Mouse (Mus musculus) inflammation-experienced regulatory T-cells, adult 6 months (primary cell): Measurements from ENCODE around the gene Tal1. TPM values are rescaled to one million over a fixed set of nuclear protein-coding genes. Genes with fewer than 3 reads are reported as not detected.

Experiments
- ATAC-seq: one replicate; pipeline ENCODE4 v1.8.0; 2017
- polyA plus RNA-seq, 3 experiments: library from polyadenylated mRNA; unstranded; fragments of 100-300 nt; shearing (Covaris generic); gene quantifications; one replicate each; pipeline ENCODE4 v1.2.1; 2017

Tal1 gene
- polyA plus RNA-seq = not detected

GRCm38 (mm10) chr4:115056371-115056920 lies at the start of gene Tal1:
Gene Tal1 (plus strand): TSS chr4:115056426.
- peak; percentile 20 for ATAC-seq

- no peak for ATAC-seq
Observed at GRCm38 (mm10) chr4:115014276-115014675, 42.0 kb upstream of the Tal1 start.

GRCm38 (mm10) chr4:115019997-115020396 lies 36.2 kb upstream of the Tal1 start:
- ATAC-seq = no peak

GRCm38 (mm10) chr4:115035043-115035442 lies 21.2 kb upstream of the Tal1 start:
- ATAC-seq = no peak

GRCm38 (mm10) chr4:115038242-115038641 lies 18.0 kb upstream of the Tal1 start:
- ATAC-seq = peak; percentile 78

- ATAC-seq = no peak
Observed at GRCm38 (mm10) chr4:115045621-115046020, 10.6 kb upstream of the Tal1 start.

- ATAC-seq = peak; percentile 67
Observed at GRCm38 (mm10) chr4:115047750-115048149, 8.5 kb upstream of the Tal1 start.

- ATAC-seq = no peak
Observed at GRCm38 (mm10) chr4:115048190-115048589, 8.0 kb upstream of the Tal1 start.

- no peak for ATAC-seq
Observed at GRCm38 (mm10) chr4:115051245-115051644, 5.0 kb upstream of the Tal1 start.

- ATAC-seq = no peak
Observed at GRCm38 (mm10) chr4:115052343-115053005, 3.8 kb upstream of the Tal1 start.

- no peak for ATAC-seq
Observed at GRCm38 (mm10) chr4:115055044-115055443, 1.2 kb upstream of the Tal1 start.

- no peak for ATAC-seq
Observed at GRCm38 (mm10) chr4:115055691-115056090, 535 bp upstream of the Tal1 start.

GRCm38 (mm10) chr4:115056921-115057673 lies 871 bp downstream of the Tal1 start:
- ATAC-seq = peak; percentile 53

GRCm38 (mm10) chr4:115057674-115058316 lies 1.6 kb downstream of the Tal1 start:
- ATAC-seq = no peak

- peak; percentile 23 for ATAC-seq
Observed at GRCm38 (mm10) chr4:115058317-115058761, 2.1 kb downstream of the Tal1 start.

- no peak for ATAC-seq
Observed at GRCm38 (mm10) chr4:115058871-115059590, 2.8 kb downstream of the Tal1 start.

- ATAC-seq = no peak
Observed at GRCm38 (mm10) chr4:115059871-115060270, 3.6 kb downstream of the Tal1 start.

- no peak for ATAC-seq
Observed at GRCm38 (mm10) chr4:115060753-115061152, 4.5 kb downstream of the Tal1 start.

GRCm38 (mm10) chr4:115062540-115062874 lies 6.3 kb downstream of the Tal1 start:
- ATAC-seq = no peak

- peak; percentile 41 for ATAC-seq
Observed at GRCm38 (mm10) chr4:115062875-115063517, 6.8 kb downstream of the Tal1 start.

- no peak for ATAC-seq
Observed at GRCm38 (mm10) chr4:115063518-115064239, 7.5 kb downstream of the Tal1 start.
